Mouse (Mus musculus) CH12.LX (cell line): Measurements from ENCODE around the gene Klhdc4.

Experiments
- CTCF ChIP-seq, 2 experiments: IDR thresholded peaks in 1 of 2; conservative IDR thresholded peaks in 1 of 2; 2 replicates each; pipeline ENCODE4 v1.5.1; 2011 to 2012; ENCODE audit warnings: low read depth in 2 of 2, low read length in 2 of 2, improper control_type of control experiment in 1 of 2, inconsistent platforms in 1 of 2, mild to moderate bottlenecking in 1 of 2, moderate library complexity in 1 of 2
- EP300 ChIP-seq: IDR thresholded peaks from 2 replicates; pipeline ENCODE4 v1.6.1; 2011; ENCODE audit warnings: low read length, improper control_type of control experiment
- HCFC1 ChIP-seq: IDR thresholded peaks from 2 replicates; pipeline ENCODE4 v1.6.1; 2012; ENCODE audit warnings: low read depth, mild to moderate bottlenecking, inconsistent platforms, low read length, improper control_type of control experiment
- POLR2A ChIP-seq: IDR thresholded peaks from 2 replicates; pipeline ENCODE4 v1.6.1; 2011; ENCODE audit warnings: low read depth, mild to moderate bottlenecking, improper control_type of control experiment, low read length

- TF ChIP-seq HCFC1 = no peak
- TF ChIP-seq EP300 = no peak
- no peak for TF ChIP-seq POLR2A
- TF ChIP-seq CTCF (conservative IDR thresholded peaks at IDR 0.05 in 1 of 2, IDR thresholded peaks at IDR 0.05 in 1 of 2; ENCODE audit: low read depth in 2 of 2, low read length in 2 of 2) = no peak
Measured at GRCm38 (mm10) chr8:121857747-121858146, 28.4 kb upstream of the Klhdc4 start.
